Mouse (Mus musculus) heart, embryonic 16.5 days (tissue): ENCODE data around the gene Npc1l1. TPM values are rescaled to one million over a fixed set of nuclear protein-coding genes. Genes with fewer than 3 reads are reported as not detected.

ENCODE experiments used
- ATAC-seq: fragments of 200-750 bp; cut with Nextera tagmentation; replicated peaks from 2 replicates; pipeline ENCODE4 v1.8.0; 2017; ENCODE audit warnings: moderate number of reproducible peaks; ENCODE audit not compliant: insufficient read depth, low FRiP score; ENCODE audit errors: extremely low read depth
- H3K27ac ChIP-seq: fragments of 300-500 bp; sonication (generic); 2 replicates; pipeline ENCODE4 v1.5.1; 2014; ENCODE audit warnings: mild to moderate bottlenecking, low read length, control low read depth, moderate library complexity
- H3K27me3 ChIP-seq: fragments of 300-500 bp; sonication (generic); 2 replicates; pipeline ENCODE4 v1.6.1; 2014; ENCODE audit warnings: low read length, mixed read lengths; ENCODE audit not compliant: control insufficient read depth, insufficient read depth
- H3K36me3 ChIP-seq: fragments of 300-500 bp; sonication (generic); 2 replicates; pipeline ENCODE4 v1.6.1; 2014; ENCODE audit not compliant: control insufficient read depth, insufficient read depth
- H3K4me1 ChIP-seq: fragments of 300-500 bp; sonication (generic); 2 replicates; pipeline ENCODE4 v1.6.1; 2014; ENCODE audit warnings: low read length, mixed read lengths; ENCODE audit not compliant: control insufficient read depth, insufficient read depth
- H3K4me2 ChIP-seq: fragments of 300-500 bp; sonication (generic); 2 replicates; pipeline ENCODE4 v1.6.1; 2014; ENCODE audit warnings: low read depth, mild to moderate bottlenecking, control low read depth, low read length
- H3K4me3 ChIP-seq: fragments of 300-500 bp; sonication (generic); 2 replicates; pipeline ENCODE4 v1.5.1; 2014; ENCODE audit warnings: mild to moderate bottlenecking, control low read depth, low read length
- H3K9ac ChIP-seq: fragments of 300-500 bp; sonication (generic); 2 replicates; pipeline ENCODE4 v1.6.1; 2014; ENCODE audit warnings: low read length, control low read depth
- H3K9me3 ChIP-seq: fragments of 300-500 bp; sonication (generic); replicated peaks from 2 replicates; pipeline ENCODE4 v1.6.1; 2016; ENCODE audit warnings: low read length; ENCODE audit not compliant: control insufficient read depth
- WGBS: fragments of 180-500 bp; shearing (Covaris S2); extraction: QIAGEN DNeasy Blood & Tissue Kit; methylation state at CpG from one replicate; pipeline ENCODE4 v1.1.7; 2014; 5-methylcytosine and 5-hydroxymethylcytosine counted together
- polyA plus RNA-seq: library from polyadenylated mRNA; unstranded; fragments of >200 nt; fragmentation: Nextera tagmentation; extraction: Ambion mirVana; gene quantifications from 2 replicates; pipeline ENCODE4 v1.2.1, GENCODE M21; 2015

The Npc1l1 gene
- polyA plus RNA-seq, result 0.02 and 0.34 TPM in 2 replicates

DNA sequence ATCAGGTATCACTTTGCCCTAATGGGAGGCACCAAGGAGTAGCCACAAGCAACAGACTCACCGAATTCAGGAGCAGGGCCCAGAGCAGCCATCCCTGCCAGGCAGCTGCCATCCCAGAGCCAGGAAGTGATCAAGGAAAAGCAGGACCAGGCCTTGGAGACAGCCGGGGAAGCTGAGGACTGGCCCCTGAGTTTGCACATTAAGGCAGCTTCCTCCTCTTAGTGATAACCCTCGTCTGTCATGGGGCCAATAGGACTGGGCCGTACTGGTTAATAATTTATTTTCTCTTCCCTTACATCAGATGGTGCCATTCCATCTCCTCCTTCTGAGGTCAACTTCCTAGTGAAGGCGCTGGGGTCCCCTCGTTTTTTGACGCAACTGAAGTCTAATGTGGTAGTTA lies at the start of gene Npc1l1:
Gene Npc1l1, minus strand, starts transcription at position 132 of the 400 bp plus-strand sequence.
- Histone ChIP-seq H3K27ac (no peak within 1 kb of the TSS), H3K4me2 (no peak within 1 kb of the TSS), H3K27me3 (peaks cover 2% of the 10 kb centered on the region; the same call in 1 of the 2 replicates), H3K4me3 (no peak within 1 kb of the TSS), H3K9ac (no peak within 1 kb of the TSS), H3K36me3 (no peaks in the 10 kb centered on the region), H3K4me1 (no peaks in the 10 kb centered on the region), H3K9me3 (peaks cover 3% of the 10 kb centered on the region)
- 67% methylated on average over 7 of the region's 7 CpGs for WGBS
- ATAC-seq, result no peak

- H3K9ac ChIP-seq, result no peak overlapping the region
- H3K27ac ChIP-seq, result no peak overlapping the region
- no peak overlapping the region for H3K4me3 ChIP-seq
- 84% methylated on average over 3 of the region's 3 CpGs for WGBS
- peaks cover 2% of the 10 kb centered on the region for H3K36me3 ChIP-seq
- no peaks in the 10 kb centered on the region for H3K27me3 ChIP-seq
- ATAC-seq, result no peak
- H3K4me2 ChIP-seq, result no peak overlapping the region
- H3K4me1 ChIP-seq, result peaks cover 13% of the 10 kb centered on the region
- H3K9me3 ChIP-seq, result no peaks in the 10 kb centered on the region; the same call in 1 of the 2 replicates
Measured at GRCm38 (mm10) chr11:6276466-6276865, 46.5 kb upstream of the Npc1l1 start.

DNA sequence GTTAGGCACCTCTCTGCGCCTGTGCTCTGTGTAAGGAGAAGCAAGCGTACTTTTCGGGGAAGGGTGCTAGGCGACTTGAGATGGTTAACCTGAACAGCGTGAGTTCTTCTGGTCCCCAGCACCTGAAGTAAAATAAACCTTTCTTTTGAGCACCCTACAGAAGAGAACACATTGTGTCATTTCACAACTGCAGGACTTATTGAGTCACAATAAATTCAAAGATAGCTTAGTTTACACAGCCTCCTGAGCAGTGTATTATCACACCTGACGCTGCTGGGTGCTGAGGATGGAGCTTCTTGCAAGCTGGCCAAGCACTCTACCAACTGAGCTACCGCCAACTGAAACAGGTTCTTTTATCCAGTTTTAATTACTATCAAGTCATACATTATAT lies 45.1 kb upstream of the Npc1l1 start:
- H3K27ac ChIP-seq, result peak overlapping the region; percentile 79
- no peaks in the 10 kb centered on the region; the same call in 1 of the 2 replicates for H3K9me3 ChIP-seq
- H3K27me3 ChIP-seq, result no peaks in the 10 kb centered on the region
- peak overlapping the region; percentile 85 for H3K4me3 ChIP-seq
- 25% methylated on average over 7 of the region's 7 CpGs for WGBS
- peaks cover 13% of the 10 kb centered on the region for H3K4me1 ChIP-seq
- H3K36me3 ChIP-seq, result peaks cover 11% of the 10 kb centered on the region
- no peak for ATAC-seq
- H3K9ac ChIP-seq, result peak overlapping the region; percentile 90
- peak overlapping the region; percentile 85 for H3K4me2 ChIP-seq

- WGBS, result 0% methylated on average over 39 of the region's 39 CpGs
- Histone ChIP-seq H3K4me3 (peak within 1 kb of the TSS; percentile 85), H3K9ac (peak within 1 kb of the TSS; percentile 90), H3K36me3 (peaks cover 11% of the 10 kb centered on the region), H3K27me3 (no peaks in the 10 kb centered on the region), H3K9me3 (no peaks in the 10 kb centered on the region), H3K27ac (peak within 1 kb of the TSS; percentile 79), H3K4me1 (peaks cover 13% of the 10 kb centered on the region), H3K4me2 (peak within 1 kb of the TSS; percentile 85)
- ATAC-seq, result peak; percentile 97
Measured at GRCm38 (mm10) chr11:6274387-6275093, 44.6 kb upstream of the Npc1l1 start, which contains the start of gene Tmed4. Tmed4 (minus strand) TSS chr11:6274870.

DNA sequence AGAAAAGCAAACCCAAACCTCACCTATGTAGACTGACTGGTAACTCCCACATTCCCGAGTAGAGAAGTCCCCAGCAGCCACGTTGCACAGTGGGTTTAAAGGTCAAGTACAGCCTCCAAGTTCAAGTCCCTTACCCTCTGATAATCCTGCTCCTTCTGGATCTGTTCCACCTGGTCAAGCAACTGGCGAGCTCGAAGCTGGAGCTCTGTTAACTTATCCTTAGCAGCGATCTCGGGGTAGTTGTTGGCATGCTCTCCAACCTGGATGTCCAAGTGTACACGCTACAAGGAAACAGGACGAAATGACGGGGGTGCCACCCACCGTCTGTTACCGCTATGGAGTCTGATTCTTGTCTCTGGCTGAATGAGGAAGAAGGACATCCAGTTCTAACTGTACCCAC lies 43.7 kb upstream of the Npc1l1 start:
- 51% methylated on average over 11 of the region's 11 CpGs for WGBS
- Histone ChIP-seq H3K9me3 (no peaks in the 10 kb centered on the region), H3K4me1 (peaks cover 13% of the 10 kb centered on the region), H3K27me3 (no peaks in the 10 kb centered on the region), H3K36me3 (peaks cover 11% of the 10 kb centered on the region), H3K4me2 (peak overlapping the region; percentile 85), H3K4me3 (peak overlapping the region; percentile 85), H3K27ac (no peak overlapping the region), H3K9ac (peak overlapping the region; percentile 90)
- no peak for ATAC-seq

GRCm38 (mm10) chr11:6267320-6268254 lies 37.6 kb upstream of the Npc1l1 start, which contains the start of gene Ddx56:
Ddx56 (minus strand) TSS chr11:6267772.
- H3K9me3 ChIP-seq, result no peaks in the 10 kb centered on the region
- ATAC-seq, result peak; percentile 96
- peak within 1 kb of the TSS; percentile 78 for H3K4me2 ChIP-seq
- peak within 1 kb of the TSS; percentile 95 for H3K27ac ChIP-seq
- H3K9ac ChIP-seq, result peak within 1 kb of the TSS; percentile 89
- peaks cover 45% of the 10 kb centered on the region for H3K36me3 ChIP-seq
- WGBS, result 2% methylated on average over 50 of the region's 50 CpGs
- H3K4me1 ChIP-seq, result peaks cover 7% of the 10 kb centered on the region
- peak within 1 kb of the TSS; percentile 87 for H3K4me3 ChIP-seq
- H3K27me3 ChIP-seq, result no peaks in the 10 kb centered on the region

- 59% methylated on average over 9 of the region's 9 CpGs for WGBS
- Histone ChIP-seq H3K27me3 (no peaks in the 10 kb centered on the region), H3K9ac (peak overlapping the region; percentile 89), H3K36me3 (peaks cover 54% of the 10 kb centered on the region), H3K9me3 (no peaks in the 10 kb centered on the region), H3K27ac (no peak overlapping the region), H3K4me1 (peaks cover 7% of the 10 kb centered on the region), H3K4me2 (peak overlapping the region; percentile 78), H3K4me3 (peak overlapping the region; percentile 87)
- ATAC-seq, result no peak
Measured at GRCm38 (mm10) chr11:6266621-6267020, 36.7 kb upstream of the Npc1l1 start.

DNA sequence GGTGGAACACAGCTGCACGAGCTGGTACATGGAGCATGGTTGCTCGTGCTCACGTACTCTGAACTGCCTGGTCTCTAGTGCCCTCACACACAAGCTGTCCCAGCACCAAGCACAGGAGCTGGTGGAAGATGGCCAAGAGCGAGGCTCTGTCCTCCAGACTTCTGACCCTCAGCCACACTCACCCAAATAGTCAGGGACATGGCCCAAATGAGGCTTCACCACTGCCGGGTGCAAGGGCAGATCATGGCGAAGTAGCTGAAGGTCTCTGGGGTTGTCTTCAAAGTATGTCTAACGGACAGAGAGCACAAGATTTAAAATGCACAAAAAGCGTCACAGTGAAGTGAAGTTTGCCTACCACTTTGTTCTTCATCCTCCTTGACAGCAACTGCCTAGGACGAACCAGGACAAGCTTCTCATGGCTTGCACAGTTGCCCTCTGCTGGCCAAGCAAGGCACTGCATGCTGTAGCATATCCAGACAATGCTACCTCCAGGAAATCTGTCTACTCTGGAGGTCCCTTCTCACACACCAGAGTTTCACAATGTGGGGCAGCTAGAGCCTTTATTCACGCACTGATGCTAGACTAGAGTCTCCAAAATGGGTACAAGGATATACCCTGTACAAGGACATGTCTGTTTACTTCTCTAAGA lies 31.6 kb upstream of the Npc1l1 start:
- H3K4me2 ChIP-seq, result no peak overlapping the region
- H3K36me3 ChIP-seq, result peaks cover 73% of the 10 kb centered on the region
- H3K27me3 ChIP-seq, result no peaks in the 10 kb centered on the region
- no peaks in the 10 kb centered on the region for H3K9me3 ChIP-seq
- H3K4me1 ChIP-seq, result peaks cover 4% of the 10 kb centered on the region
- H3K9ac ChIP-seq, result no peak overlapping the region
- 77% methylated on average over 10 of the region's 10 CpGs for WGBS
- ATAC-seq, result no peak
- no peak overlapping the region for H3K27ac ChIP-seq
- no peak overlapping the region for H3K4me3 ChIP-seq
